In genomic region chr9:59552610-59553009, GRCm38 (mm10) we compare ENCODE assay signal across 41 mouse cellular contexts. TPM values are rescaled to one million over a fixed set of nuclear protein-coding genes. Genes with fewer than 3 reads are reported as not detected.
"Had no signal": no experiment of that assay in that cellular context is flagged by ENCODE, and none has a peak within 500 bp of the region (broad histone marks: within the 10 kb centered on the region; RNA-seq: fewer than 3 reads in every experiment).

No protein-coding gene starts in this region.

- H3K27ac ChIP-seq: heart, embryonic 10.5 days; hindbrain, embryonic 10.5 days; hindbrain, embryonic 12.5 days; hindbrain, embryonic 13.5 days; hindbrain, embryonic 14.5 days; hindbrain, embryonic 15.5 days; hindbrain, postnatal 0 days; intestine, embryonic 15.5 days; kidney, embryonic 15.5 days; kidney, postnatal 0 days; left cerebral cortex, adult 2 months had no signal

- H3K4me3 ChIP-seq: heart, embryonic 10.5 days; heart, embryonic 12.5 days; heart, embryonic 15.5 days; hindbrain, embryonic 10.5 days; hindbrain, embryonic 12.5 days; hindbrain, embryonic 13.5 days; hindbrain, embryonic 15.5 days; intestine, embryonic 15.5 days; kidney, embryonic 15.5 days; left cerebral cortex, adult 2 months had no signal

- H3K27me3 ChIP-seq: heart, embryonic 12.5 days; heart, embryonic 15.5 days; hindbrain, embryonic 12.5 days; hindbrain, embryonic 13.5 days; hindbrain, embryonic 15.5 days; intestine, embryonic 15.5 days; kidney, embryonic 15.5 days had no signal

- H3K9ac ChIP-seq: heart, embryonic 12.5 days; heart, embryonic 15.5 days; hindbrain, embryonic 12.5 days; hindbrain, embryonic 13.5 days; hindbrain, embryonic 14.5 days; hindbrain, embryonic 15.5 days; intestine, embryonic 15.5 days; kidney, embryonic 15.5 days had no signal

- H3K4me1 ChIP-seq: hindbrain, embryonic 10.5 days; hindbrain, embryonic 12.5 days; hindbrain, embryonic 13.5 days; hindbrain, embryonic 15.5 days; intestine, embryonic 15.5 days had no signal

- DNase-seq: heart, adult 18-20 months; heart, postnatal 10 days; heart, postnatal 14 days; heart, postnatal 36 days; heart, postnatal 4 days; kidney, adult 11 months; kidney, adult 18-20 months; kidney, adult 2 months; kidney, adult 8-10 months; kidney, adult 9 months; kidney, postnatal 10 days; kidney, postnatal 14 days; kidney, postnatal 25 days; kidney, postnatal 36 days; kidney, postnatal 4 days had no signal

- H3K9me3 ChIP-seq: heart, embryonic 10.5 days; heart, embryonic 12.5 days; heart, embryonic 15.5 days; hindbrain, embryonic 10.5 days; hindbrain, embryonic 12.5 days; hindbrain, embryonic 13.5 days; hindbrain, embryonic 15.5 days; intestine, embryonic 15.5 days; kidney, embryonic 15.5 days had no signal

- H3K4me2 ChIP-seq: heart, embryonic 11.5 days; heart, embryonic 12.5 days; heart, embryonic 15.5 days; hindbrain, embryonic 12.5 days; hindbrain, embryonic 13.5 days; hindbrain, embryonic 14.5 days; hindbrain, embryonic 15.5 days; intestine, embryonic 15.5 days; kidney, embryonic 15.5 days had no signal

- ATAC-seq: hindbrain, embryonic 16.5 days; hindbrain, postnatal 0 days; inflammation-experienced regulatory T-cells, adult 6 months; intestine, embryonic 15.5 days; intestine, embryonic 16.5 days; intestine, postnatal 0 days had no signal

RNA-seq across cellular contexts. Expression of gene Tmem202, which starts 13.0 kb away (rescaled TPM):
- total RNA-seq: hematopoietic stem cell, adult 5-6 weeks had no signal
- polyA plus RNA-seq: heart, embryonic 12.5 days; hindbrain, embryonic 10.5 days; hindbrain, embryonic 12.5 days; inflammation-experienced regulatory T-cells, adult 6 months; intestine, embryonic 14.5 days; intestine, embryonic 15.5 days; kidney, adult 2 months; kidney, embryonic 14.5 days; kidney, embryonic 15.5 days; kidney, embryonic 16.5 days; large intestine, adult 2 months had no signal

RNA-seq across cellular contexts. Expression of gene Celf6, which starts 25.1 kb away (rescaled TPM):
- total RNA-seq: heart, adult 18-20 months; heart, adult 8-10 months; heart, postnatal 10 days; heart, postnatal 25 days; heart, postnatal 36 days; hematopoietic stem cell, adult 5-6 weeks had no signal
- polyA plus RNA-seq: heart, embryonic 10.5 days; heart, embryonic 12.5 days; heart, postnatal 0 days; inflammation-experienced regulatory T-cells, adult 6 months; kidney, embryonic 14.5 days had no signal
